Mouse (Mus musculus) neural tube, embryonic 14.5 days (tissue): ENCODE data around the gene Lrba. TPM values are rescaled to one million over a fixed set of nuclear protein-coding genes. Genes with fewer than 3 reads are reported as not detected.

Experiments
- ATAC-seq: fragments of 200-750 bp; cut with Nextera tagmentation; 2 replicates; pipeline ENCODE4 v1.8.0; 2017; ENCODE audit warnings: low read depth, mild to moderate bottlenecking, moderate TSS enrichment, moderate library complexity
- H3K27ac ChIP-seq: fragments of 300-500 bp; sonication (generic); 2 replicates; pipeline ENCODE4 v1.5.1; 2014; ENCODE audit warnings: low read depth, mild to moderate bottlenecking, control low read depth, low read length, moderate library complexity, mixed read lengths
- H3K27me3 ChIP-seq: fragments of 300-500 bp; sonication (generic); 2 replicates; pipeline ENCODE4 v1.6.1; 2014; ENCODE audit warnings: low read length; ENCODE audit not compliant: control insufficient read depth, insufficient read depth
- H3K36me3 ChIP-seq: fragments of 300-500 bp; sonication (generic); 2 replicates; pipeline ENCODE4 v1.6.1; 2014; ENCODE audit warnings: low read length, mixed read lengths; ENCODE audit not compliant: control insufficient read depth, insufficient read depth
- H3K4me1 ChIP-seq: fragments of 300-500 bp; sonication (generic); 2 replicates; pipeline ENCODE4 v1.6.1; 2014; ENCODE audit warnings: low read length; ENCODE audit not compliant: control insufficient read depth, insufficient read depth
- H3K4me2 ChIP-seq: fragments of 300-500 bp; sonication (generic); 2 replicates; pipeline ENCODE4 v1.6.1; 2014; ENCODE audit warnings: mild to moderate bottlenecking, low read depth, low read length, control low read depth
- H3K4me3 ChIP-seq: fragments of 300-500 bp; sonication (generic); 2 replicates; pipeline ENCODE4 v1.5.1; 2014; ENCODE audit warnings: low read depth, low read length, control low read depth, mixed read lengths
- H3K9ac ChIP-seq: fragments of 300-500 bp; sonication (generic); replicated peaks from 2 replicates; pipeline ENCODE4 v1.6.1; 2014; ENCODE audit warnings: low read depth, mild to moderate bottlenecking, control low read depth, low read length, mixed read lengths
- H3K9me3 ChIP-seq: fragments of 300-500 bp; sonication (generic); 2 replicates; pipeline ENCODE4 v1.6.1; 2016; ENCODE audit warnings: low read length; ENCODE audit not compliant: control insufficient read depth
- WGBS: fragments of 180-500 bp; shearing (Covaris S2); extraction: QIAGEN DNeasy Blood & Tissue Kit; methylation state at CpG from one replicate; pipeline ENCODE4 v1.1.7; 2014; 5-methylcytosine and 5-hydroxymethylcytosine counted together
- polyA plus RNA-seq: library from polyadenylated mRNA; unstranded; fragments of >200 nt; fragmentation: Nextera tagmentation; extraction: Ambion mirVana; gene quantifications from 2 replicates; pipeline ENCODE4 v1.2.1, GENCODE M21; 2014

Gene Lrba
- polyA plus RNA-seq, 1 experiment from 2014 or later = 13.6 TPM

DNA sequence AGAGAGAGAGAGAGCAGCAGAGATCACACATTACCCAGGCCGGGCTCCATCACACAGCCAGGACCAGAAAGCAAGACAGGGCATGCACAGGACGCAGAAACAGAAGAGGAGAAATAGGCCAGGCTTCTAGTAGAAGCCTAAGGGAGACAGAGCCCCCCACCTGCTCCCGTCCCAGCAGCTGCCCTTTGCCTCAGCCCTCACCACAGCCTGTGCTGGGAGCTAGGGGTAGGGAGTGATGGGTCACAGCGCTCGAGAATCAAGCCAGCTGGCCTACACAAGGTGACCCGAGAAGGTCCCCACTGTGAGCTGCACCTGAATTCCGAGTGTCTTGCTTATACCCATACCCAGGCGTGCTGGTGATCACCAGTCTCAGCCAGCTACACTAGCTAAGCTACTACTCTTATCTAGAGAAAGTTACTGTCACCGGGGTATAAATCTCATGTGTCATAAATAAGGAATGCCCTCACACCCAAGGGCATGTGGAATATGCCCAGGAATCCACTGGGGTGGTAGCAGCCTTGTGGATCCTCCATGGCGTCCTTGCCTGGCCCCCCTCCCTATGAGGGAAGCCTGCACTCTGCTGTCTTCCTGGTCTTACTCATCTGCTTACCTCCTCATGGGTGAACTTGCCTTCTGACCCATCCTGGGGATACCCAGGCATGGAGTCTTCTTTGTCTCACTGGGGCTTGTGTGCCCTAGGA, 563.1 kb downstream of the Lrba start:
- Histone ChIP-seq H3K36me3 (peaks cover 38% of the 10 kb centered on the region), H3K27ac (peak overlapping the region; percentile 52; the same call in 1 of the 2 replicates), H3K4me2 (no peak overlapping the region), H3K9ac (no peak overlapping the region), H3K27me3 (no peaks in the 10 kb centered on the region), H3K9me3 (no peaks in the 10 kb centered on the region), H3K4me3 (no peak overlapping the region), H3K4me1 (peaks cover 11% of the 10 kb centered on the region)
- WGBS = 94% methylated on average over 10 of the region's 10 CpGs
- peak; percentile 15; the same call in 1 of the 2 replicates for ATAC-seq

- Histone ChIP-seq H3K4me3 (no peak overlapping the region), H3K27me3 (no peaks in the 10 kb centered on the region), H3K36me3 (peaks cover 38% of the 10 kb centered on the region), H3K9ac (no peak overlapping the region), H3K27ac (peak overlapping the region; percentile 53; the same call in 1 of the 2 replicates), H3K4me1 (peaks cover 11% of the 10 kb centered on the region), H3K4me2 (no peak overlapping the region), H3K9me3 (no peaks in the 10 kb centered on the region)
- no peak for ATAC-seq
- 45% methylated on average over 6 of the region's 6 CpGs for WGBS
These were observed 564.2 kb downstream of the Lrba start for GRCm38 (mm10) chr3:86788711-86789110.

DNA sequence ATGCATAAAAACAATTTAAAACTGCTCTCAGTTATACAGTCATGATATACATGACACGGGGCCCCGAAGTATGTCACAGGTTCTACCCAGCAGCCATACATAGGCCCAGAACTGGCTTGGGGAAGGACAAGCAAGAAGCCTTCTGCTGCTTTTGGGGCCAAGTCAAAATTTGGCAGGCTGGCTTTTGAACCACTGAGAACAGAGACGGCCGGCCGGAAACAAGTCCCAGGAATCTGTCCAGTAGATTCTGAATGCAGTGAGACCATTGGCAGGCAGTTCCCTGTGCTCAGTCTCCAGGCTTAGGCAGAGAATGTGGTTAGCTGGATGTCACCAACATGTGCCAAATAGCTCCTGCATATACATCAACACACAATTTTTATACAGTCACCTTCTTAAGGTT, 565.3 kb downstream of the Lrba start:
- Histone ChIP-seq H3K4me1 (peaks cover 11% of the 10 kb centered on the region), H3K36me3 (peaks cover 36% of the 10 kb centered on the region), H3K4me2 (no peak overlapping the region), H3K27ac (no peak overlapping the region), H3K9me3 (no peaks in the 10 kb centered on the region), H3K4me3 (no peak overlapping the region), H3K27me3 (no peaks in the 10 kb centered on the region), H3K9ac (no peak overlapping the region)
- WGBS = 98% methylated on average over 5 of the region's 5 CpGs
- ATAC-seq = no peak

- no peak overlapping the region for H3K4me2 ChIP-seq
- no peak overlapping the region for H3K4me3 ChIP-seq
- H3K27me3 ChIP-seq = no peaks in the 10 kb centered on the region
- 81% methylated on average over 4 of the region's 4 CpGs for WGBS
- H3K9ac ChIP-seq = no peak overlapping the region
- H3K4me1 ChIP-seq = peaks cover 4% of the 10 kb centered on the region
- ATAC-seq = no peak
- no peak overlapping the region for H3K27ac ChIP-seq
- H3K9me3 ChIP-seq = no peaks in the 10 kb centered on the region
- peaks cover 37% of the 10 kb centered on the region; the same call in 1 of the 2 replicates for H3K36me3 ChIP-seq
These were observed 568.8 kb downstream of the Lrba start for GRCm38 (mm10) chr3:86793264-86793663.

- WGBS = 38% methylated on average over 1 of the region's 1 CpGs
- H3K4me1 ChIP-seq = peaks cover 4% of the 10 kb centered on the region
- H3K9ac ChIP-seq = no peak overlapping the region
- ATAC-seq = no peak; the same call in 1 of the 2 replicates
- H3K36me3 ChIP-seq = peaks cover 37% of the 10 kb centered on the region; the same call in 1 of the 2 replicates
- no peak overlapping the region for H3K4me3 ChIP-seq
- H3K4me2 ChIP-seq = no peak overlapping the region
- no peaks in the 10 kb centered on the region for H3K27me3 ChIP-seq
- H3K9me3 ChIP-seq = no peaks in the 10 kb centered on the region
- no peak overlapping the region for H3K27ac ChIP-seq
These were observed 569.3 kb downstream of the Lrba start for GRCm38 (mm10) chr3:86793720-86794191.

- no peaks in the 10 kb centered on the region for H3K9me3 ChIP-seq
- H3K9ac ChIP-seq = no peak overlapping the region
- peaks cover 35% of the 10 kb centered on the region; the same call in 1 of the 2 replicates for H3K36me3 ChIP-seq
- no peak overlapping the region for H3K27ac ChIP-seq
- H3K4me1 ChIP-seq = peaks cover 10% of the 10 kb centered on the region
- 51% methylated on average over 6 of the region's 6 CpGs for WGBS
- no peak overlapping the region for H3K4me3 ChIP-seq
- ATAC-seq = no peak
- no peaks in the 10 kb centered on the region for H3K27me3 ChIP-seq
- H3K4me2 ChIP-seq = no peak overlapping the region
These were observed 572.2 kb downstream of the Lrba start for GRCm38 (mm10) chr3:86796716-86797115.

DNA sequence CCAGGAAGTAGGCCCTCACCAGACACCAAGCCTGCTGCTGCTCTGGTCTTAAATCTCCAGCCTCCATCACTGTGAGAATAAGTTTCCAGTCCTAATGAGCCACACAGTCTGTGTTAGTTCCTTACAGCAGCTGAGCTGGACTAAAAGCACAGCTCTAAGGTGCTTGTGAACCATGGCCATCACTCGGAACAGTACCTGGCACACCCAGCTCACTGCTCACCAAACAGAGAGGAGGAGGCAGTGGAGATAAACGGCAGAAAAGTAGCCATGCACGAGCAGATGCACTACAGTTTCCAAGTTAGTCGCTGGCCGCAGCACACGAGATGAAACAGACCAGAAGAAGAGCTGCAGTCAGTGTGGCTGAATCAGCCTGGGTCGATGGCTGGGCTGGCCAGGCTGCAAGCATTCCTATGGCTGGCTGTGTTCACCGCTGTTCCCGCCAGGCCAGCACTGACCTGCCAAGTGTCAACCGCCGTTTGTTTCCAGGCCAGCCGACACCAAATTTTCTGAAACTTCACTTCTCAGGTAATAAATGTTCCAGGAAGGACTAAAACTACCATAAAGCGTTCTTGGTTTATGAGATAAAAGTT, 573.5 kb downstream of the Lrba start:
- no peak for ATAC-seq
- Histone ChIP-seq H3K27me3 (no peaks in the 10 kb centered on the region), H3K9me3 (no peaks in the 10 kb centered on the region), H3K27ac (no peak overlapping the region), H3K36me3 (peaks cover 28% of the 10 kb centered on the region; the same call in 1 of the 2 replicates), H3K9ac (no peak overlapping the region), H3K4me1 (peaks cover 12% of the 10 kb centered on the region), H3K4me2 (no peak overlapping the region), H3K4me3 (no peak overlapping the region)
- 91% methylated on average over 13 of the region's 13 CpGs for WGBS

DNA sequence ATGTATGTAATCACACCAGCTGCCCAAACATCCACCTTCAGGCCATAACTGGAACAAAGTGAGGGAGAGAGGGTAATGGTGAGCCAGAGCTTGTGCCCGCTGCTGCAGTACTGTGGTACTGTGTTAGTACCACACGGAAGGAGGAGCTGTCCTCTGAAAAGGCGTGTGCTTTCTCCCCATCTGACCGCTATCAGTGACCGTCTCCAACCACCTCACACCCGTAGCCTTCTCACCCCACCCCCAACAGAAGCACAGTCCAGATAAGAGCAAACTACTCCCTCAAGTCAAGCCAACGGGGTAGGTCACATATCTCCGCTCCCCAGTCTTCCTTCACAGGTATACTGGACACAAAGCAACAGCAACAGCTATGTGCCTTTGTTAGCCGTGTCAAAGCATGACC, 574.6 kb downstream of the Lrba start:
- peaks cover 12% of the 10 kb centered on the region for H3K4me1 ChIP-seq
- no peak overlapping the region for H3K27ac ChIP-seq
- H3K4me2 ChIP-seq = no peak overlapping the region
- H3K9me3 ChIP-seq = no peaks in the 10 kb centered on the region
- no peak for ATAC-seq
- H3K4me3 ChIP-seq = no peak overlapping the region
- no peak overlapping the region for H3K9ac ChIP-seq
- peaks cover 28% of the 10 kb centered on the region; the same call in 1 of the 2 replicates for H3K36me3 ChIP-seq
- H3K27me3 ChIP-seq = no peaks in the 10 kb centered on the region
- 96% methylated on average over 9 of the region's 9 CpGs for WGBS

- peaks cover 12% of the 10 kb centered on the region for H3K4me1 ChIP-seq
- H3K4me3 ChIP-seq = no peak overlapping the region
- 78% methylated on average over 8 of the region's 8 CpGs for WGBS
- no peak for ATAC-seq
- H3K9ac ChIP-seq = no peak overlapping the region
- no peaks in the 10 kb centered on the region for H3K27me3 ChIP-seq
- peak overlapping the region; percentile 55 for H3K27ac ChIP-seq
- H3K36me3 ChIP-seq = peaks cover 29% of the 10 kb centered on the region; the same call in 1 of the 2 replicates
- H3K4me2 ChIP-seq = no peak overlapping the region
- H3K9me3 ChIP-seq = no peaks in the 10 kb centered on the region
These were observed 576.4 kb downstream of the Lrba start for GRCm38 (mm10) chr3:86800841-86801240.
